Mouse (Mus musculus): ENCODE measurements at regions not wholly inside any gene's neighbourhood (a gene's known extent, or its start where the extent isn't known, plus 50 kb on each side); places are given as distances from the start of the nearest gene placed in this dataset.

DNA sequence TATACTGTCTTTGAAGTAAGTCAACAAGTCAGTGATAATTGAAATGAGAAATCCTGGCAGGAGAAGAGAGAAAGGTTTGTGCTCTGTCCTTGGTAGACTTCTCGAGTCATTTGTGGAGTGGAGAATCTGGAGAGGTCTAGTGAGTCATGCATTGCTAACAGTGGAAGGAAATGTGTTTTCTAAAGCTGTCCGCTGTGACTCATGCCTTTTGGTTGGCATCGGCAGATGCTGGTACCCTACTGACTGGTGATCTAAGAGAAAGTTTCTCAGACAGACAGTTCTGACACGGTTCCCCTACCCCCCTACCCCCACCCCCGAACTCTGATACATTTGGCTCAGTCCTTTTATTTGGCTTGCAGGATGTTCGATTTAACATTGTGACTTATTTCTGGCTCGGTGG lies 97.5 kb upstream of the Fndc3a start:
- H3K4me3 ChIP-seq = no peak overlapping the region
- no peak for TF ChIP-seq CTCF (conservative IDR thresholded peaks at IDR 0.05)
- DNase-seq (ENCODE audit: low spot score in 2 of 2) = peak; percentile 14 to 19
- H3K27ac ChIP-seq = no peak overlapping the region

DNA sequence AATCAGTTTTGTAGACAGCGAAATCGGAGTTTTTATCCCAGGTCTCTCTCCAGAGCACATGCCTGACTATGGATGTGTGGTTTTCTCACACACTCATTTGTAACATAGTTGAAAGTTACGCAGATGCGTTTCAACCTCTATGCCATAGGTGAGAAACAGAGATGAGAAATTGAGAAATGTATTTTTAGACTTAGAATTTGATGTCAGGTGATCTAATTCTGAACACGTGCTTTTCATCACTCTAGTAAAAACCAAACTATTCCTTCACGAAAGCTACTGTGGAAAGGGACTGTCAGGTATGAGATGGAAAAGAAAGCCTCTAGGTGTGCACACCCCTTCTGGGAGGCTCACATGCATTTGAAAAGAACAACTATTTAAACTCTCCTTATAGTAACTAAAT lies 96.8 kb upstream of the Fndc3a start:
- Histone ChIP-seq H3K27ac (no peak overlapping the region), H3K4me3 (no peak overlapping the region)
- TF ChIP-seq CTCF (conservative IDR thresholded peaks at IDR 0.05) = no peak

DNA sequence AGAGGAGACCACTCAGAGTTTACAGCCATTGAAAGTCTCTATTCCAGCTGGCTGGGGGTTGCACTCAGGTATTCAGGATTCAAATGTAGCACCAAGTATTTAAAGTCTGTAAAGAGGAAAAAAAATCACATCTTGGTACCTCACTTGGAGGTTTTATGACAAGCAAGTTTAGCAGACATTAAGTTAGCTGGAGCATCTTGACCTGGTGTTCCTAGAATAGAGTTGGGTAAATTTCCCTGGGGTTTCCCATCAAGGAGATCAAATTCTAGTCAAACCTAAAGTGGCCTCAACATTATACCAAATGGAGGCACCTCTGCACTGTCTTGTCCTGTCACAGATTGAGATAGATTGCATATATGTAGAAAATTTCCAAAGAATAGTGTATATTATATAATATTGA lies 93.8 kb upstream of the Fndc3a start:
- DNase-seq (ENCODE audit: low spot score in 2 of 2) = no peak
- TF ChIP-seq CTCF (conservative IDR thresholded peaks at IDR 0.05) = no peak
- H3K4me3 ChIP-seq = no peak overlapping the region
- H3K27ac ChIP-seq = no peak overlapping the region

More for the DNA sequence above, 96.8 kb upstream of the Fndc3a start:
- no peak for DNase-seq (ENCODE audit: low spot score in 2 of 2)

DNA sequence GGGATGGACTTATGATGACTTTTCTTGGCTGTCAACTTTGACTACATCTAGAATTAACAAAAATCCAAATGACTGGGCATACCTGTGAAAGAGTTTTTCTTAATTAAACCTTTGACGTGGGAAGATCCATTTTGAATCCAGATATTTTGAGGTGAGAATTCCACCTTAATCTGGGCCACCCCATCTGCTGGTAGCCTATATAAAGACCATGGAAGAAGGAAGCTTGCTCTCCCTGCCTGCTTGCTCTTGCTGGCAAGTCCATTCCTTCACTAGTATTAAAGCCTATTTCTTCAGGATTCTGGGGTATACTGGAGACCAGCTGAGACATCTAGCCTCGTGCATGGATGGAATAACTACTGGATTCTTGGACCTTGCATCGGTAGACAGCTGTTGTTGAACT lies 80.9 kb upstream of the Fndc3a start:
- H3K27ac ChIP-seq = no peak overlapping the region
- no peak for DNase-seq (ENCODE audit: low spot score in 2 of 2)
- H3K4me3 ChIP-seq = no peak overlapping the region
- no peak for TF ChIP-seq CTCF (conservative IDR thresholded peaks at IDR 0.05)

- DNase-seq (ENCODE audit: low spot score in 2 of 2) = no peak
- no peak overlapping the region for H3K27ac ChIP-seq
- no peak for TF ChIP-seq CTCF (conservative IDR thresholded peaks at IDR 0.05)
- no peak overlapping the region for H3K4me3 ChIP-seq
Observed at GRCm38 (mm10) chr14:72786929-72787328, 77.1 kb upstream of the Fndc3a start.

DNA sequence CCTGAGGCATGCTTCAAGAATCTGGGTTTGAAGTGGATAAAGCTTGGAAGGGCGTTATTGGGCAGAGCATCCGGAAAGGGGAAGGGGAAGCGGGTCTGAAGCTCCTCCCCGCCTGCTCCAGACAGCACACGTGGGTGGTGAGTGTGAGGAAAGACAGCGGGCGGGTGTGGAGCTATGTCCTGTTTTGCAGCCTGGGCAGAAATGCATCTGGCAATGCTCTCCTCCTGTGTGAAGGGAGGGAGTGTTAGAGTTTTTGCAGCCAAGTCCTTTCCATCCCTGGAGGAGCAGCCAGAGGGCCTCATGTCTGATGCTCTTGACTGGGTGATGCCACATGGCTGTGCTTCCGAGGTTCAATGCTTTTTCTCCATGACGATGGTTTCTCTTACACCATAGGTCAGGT lies 73.4 kb upstream of the Fndc3a start:
- TF ChIP-seq CTCF (conservative IDR thresholded peaks at IDR 0.05) = 0 out of 2 replicates have a peak, but pooled peaks have one; percentile 6
- no peak overlapping the region for H3K4me3 ChIP-seq
- peak in 1 of 2 experiments; percentile 23 for DNase-seq (ENCODE audit: low spot score in 2 of 2)
- H3K27ac ChIP-seq = no peak overlapping the region

DNA sequence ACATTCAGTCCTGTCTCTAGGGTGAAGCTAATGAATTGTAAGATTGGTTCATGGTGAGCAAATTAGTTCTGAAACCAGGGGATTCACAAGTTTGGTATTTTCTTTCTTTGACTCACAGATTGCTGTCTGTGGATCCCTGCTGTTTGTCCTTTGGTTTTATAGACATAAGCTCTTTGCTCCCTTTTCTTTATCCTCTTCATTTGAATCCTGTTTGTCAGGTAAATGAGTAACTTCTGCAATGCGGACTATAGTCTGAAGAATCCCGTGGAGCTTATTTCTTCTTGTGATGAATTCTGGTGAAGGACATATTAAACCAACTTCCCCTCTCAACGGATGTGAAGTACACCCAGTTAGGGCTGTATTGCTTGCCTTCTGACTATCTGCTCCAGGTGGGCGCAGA lies 69.6 kb upstream of the Fndc3a start:
- Histone ChIP-seq H3K4me3 (no peak overlapping the region), H3K27ac (no peak overlapping the region)
- TF ChIP-seq CTCF (conservative IDR thresholded peaks at IDR 0.05) = no peak
- no peak for DNase-seq (ENCODE audit: low spot score in 2 of 2)

GRCm38 (mm10) chr14:72778756-72779155 lies 69.0 kb upstream of the Fndc3a start:
- H3K4me3 ChIP-seq = no peak overlapping the region
- DNase-seq (ENCODE audit: low spot score in 2 of 2) = no peak
- TF ChIP-seq CTCF (conservative IDR thresholded peaks at IDR 0.05) = no peak
- no peak overlapping the region for H3K27ac ChIP-seq

GRCm38 (mm10) chr14:72777927-72778560 lies 68.2 kb upstream of the Fndc3a start:
- Histone ChIP-seq H3K27ac (no peak overlapping the region), H3K4me3 (no peak overlapping the region)
- no peak for TF ChIP-seq CTCF (conservative IDR thresholded peaks at IDR 0.05)
- DNase-seq (ENCODE audit: low spot score in 2 of 2) = no peak

DNA sequence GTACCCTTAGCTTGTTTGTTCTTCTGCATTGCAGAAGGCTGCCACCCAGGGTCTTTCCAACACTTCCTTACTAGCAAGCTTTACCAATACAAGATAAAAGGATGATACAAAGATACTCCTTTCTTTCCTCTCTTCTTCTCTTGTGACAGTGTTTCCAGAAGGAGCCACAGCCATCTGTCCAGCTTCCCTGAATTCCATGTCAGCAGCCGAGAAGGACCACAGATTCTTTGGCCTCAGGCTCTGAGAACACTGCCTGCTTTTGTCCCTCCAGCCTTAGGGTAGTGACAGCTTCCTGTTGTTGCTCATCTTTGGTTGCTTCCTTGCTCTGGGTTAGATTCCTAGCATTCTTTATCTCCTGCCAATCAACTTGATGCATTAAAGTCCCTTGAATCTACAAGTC lies 60.4 kb upstream of the Fndc3a start:
- no peak for DNase-seq (ENCODE audit: low spot score in 2 of 2)
- no peak overlapping the region for H3K27ac ChIP-seq
- no peak for TF ChIP-seq CTCF (conservative IDR thresholded peaks at IDR 0.05)
- no peak overlapping the region for H3K4me3 ChIP-seq

DNA sequence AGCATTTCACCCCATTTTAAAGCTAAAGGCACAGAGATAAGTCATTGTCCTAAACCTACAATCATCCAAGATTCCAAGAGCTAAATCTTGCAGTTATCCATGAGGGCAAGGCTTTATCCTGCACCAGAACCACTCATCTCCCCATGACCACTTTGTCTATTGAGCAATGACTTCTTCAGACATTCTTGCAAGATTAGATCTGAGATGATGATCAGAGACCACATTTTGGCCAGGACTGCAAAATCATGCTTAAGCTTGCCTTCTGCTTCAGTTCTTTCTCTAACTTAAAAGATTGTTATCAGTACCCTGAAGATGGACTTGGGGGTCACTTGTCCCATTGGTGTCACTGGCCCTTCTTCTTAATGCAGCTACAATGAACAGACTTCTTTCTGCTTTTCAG lies 50.3 kb upstream of the Fndc3a start:
- no peak for DNase-seq (ENCODE audit: low spot score in 2 of 2)
- no peak for TF ChIP-seq CTCF (conservative IDR thresholded peaks at IDR 0.05)
- Histone ChIP-seq H3K4me3 (no peak overlapping the region), H3K27ac (no peak overlapping the region)

Measured in layer of hippocampus, adult 2 months (tissue).